Mouse (Mus musculus) testis, adult 2 months (tissue): ENCODE measurements at regions not wholly inside any gene's neighbourhood (a gene's known extent, or its start where the extent isn't known, plus 50 kb on each side); places are given as distances from the start of the nearest gene placed in this dataset.

Experiments
- CTCF ChIP-seq: fragments of 200-500 bp; IDR thresholded peaks from 2 replicates; pipeline ENCODE4 v1.5.1; 2012; ENCODE audit warnings: low read depth, mild to moderate bottlenecking, inconsistent platforms, low read length, moderate library complexity; ENCODE audit not compliant: control insufficient read depth, insufficient read depth, insufficient replicate concordance
- POLR2A ChIP-seq: fragments of 200-500 bp; IDR thresholded peaks from 2 replicates; pipeline ENCODE4 v1.6.1; 2012; ENCODE audit warnings: low read depth, mild to moderate bottlenecking, inconsistent platforms, low read length, moderate library complexity; ENCODE audit not compliant: control insufficient read depth

DNA sequence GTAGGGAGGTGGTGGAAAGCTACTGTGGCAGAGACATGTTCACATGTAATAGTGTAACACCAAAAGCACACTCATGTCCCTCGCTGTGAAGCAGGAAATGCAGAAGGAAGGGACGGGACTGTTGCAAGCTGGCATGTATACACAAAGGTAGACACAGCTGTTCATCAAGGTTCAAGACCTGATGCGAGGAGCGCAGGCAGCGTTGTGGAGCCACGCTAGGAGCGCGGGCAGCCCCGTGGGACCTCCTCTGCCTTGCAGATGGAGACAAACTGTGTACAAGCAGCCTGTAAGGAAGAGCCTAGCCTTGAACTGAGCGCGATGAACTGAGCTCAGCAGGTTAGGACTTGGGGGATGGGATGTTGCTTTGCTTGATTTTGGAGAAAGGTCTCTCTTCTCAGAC lies 96.2 kb downstream of the Ets2 start:
- TF ChIP-seq POLR2A (no peak), CTCF (no peak)
